Mouse (Mus musculus): ENCODE data around the gene Asic3. TPM values are rescaled to one million over a fixed set of nuclear protein-coding genes. Genes with fewer than 3 reads are reported as not detected.
A peak's percentile ranks its signal among the peaks of the same experiment; 100 is the strongest.

Gene Asic3
- polyA plus RNA-seq, 1 experiment, result 0.24 TPM

GRCm38 (mm10) chr5:24447624-24448298 lies 34.6 kb downstream of the Asic3 start, which contains the start of gene Tmub1:
Gene Tmub1, minus strand, starts transcription at chr5:24447854.
- Histone ChIP-seq H3K27me3 (ENCODE audit: control insufficient read depth, insufficient read depth, insufficient read length) (no peaks in the 10 kb centered on the region), H3K4me3 (peak within 1 kb of the TSS; percentile 26), H3ac (ENCODE audit: control insufficient read depth, insufficient read length) (no peak within 1 kb of the TSS), H3K4me2 (ENCODE audit: low read depth) (peak within 1 kb of the TSS; percentile 86), H3K36me3 (ENCODE audit: control insufficient read depth, insufficient read depth) (peaks cover 6% of the 10 kb centered on the region), H3K79me2 (ENCODE audit: control insufficient read depth, insufficient read depth) (peaks cover 19% of the 10 kb centered on the region)
- no peak for TF ChIP-seq POLR2AphosphoS2 (IDR thresholded peaks at IDR 0.05; ENCODE audit: insufficient read length, low read depth)
- no peak for TF ChIP-seq MAX (IDR thresholded peaks at IDR 0.05; ENCODE audit: low read depth)
- no peak for TF ChIP-seq SRF (IDR thresholded peaks at IDR 0.05; ENCODE audit: control insufficient read depth, insufficient read length, low read depth)
- TF ChIP-seq REST (IDR thresholded peaks at IDR 0.05; ENCODE audit: insufficient read depth, insufficient read length), result no peak
- no peak for TF ChIP-seq E2F4 (IDR thresholded peaks at IDR 0.05; ENCODE audit: insufficient read depth)
- TF ChIP-seq CEBPB (IDR thresholded peaks at IDR 0.05; ENCODE audit: insufficient read depth, poor library complexity, severe bottlenecking), result no peak
- no peak for TF ChIP-seq TCF12 (IDR thresholded peaks at IDR 0.05; ENCODE audit: insufficient read depth, poor library complexity, severe bottlenecking)
- peak in 1 of 3 experiments; percentile 28 for TF ChIP-seq MYOG (IDR thresholded peaks at IDR 0.05; ENCODE audit: control insufficient read depth in 1 of 3, insufficient read depth in 1 of 3, insufficient read length in 2 of 3, low read depth in 2 of 3)
- TF ChIP-seq USF1 (IDR thresholded peaks at IDR 0.05; ENCODE audit: low read depth), result peak; percentile 77
- TF ChIP-seq TCF3 (IDR thresholded peaks at IDR 0.05; ENCODE audit: insufficient read length, low read depth), result no peak
- TF ChIP-seq POLR2A (IDR thresholded peaks at IDR 0.05; ENCODE audit: insufficient read length, low read depth), result peak; percentile 57
- peak in 2 of 3 experiments; percentile 50 to 55 for TF ChIP-seq MYOD1 (IDR thresholded peaks at IDR 0.05; ENCODE audit: control insufficient read depth in 1 of 3, insufficient read length in 2 of 3, low read depth in 2 of 3)

- peaks cover 41% of the 10 kb centered on the region for H3K79me2 ChIP-seq (ENCODE audit: control insufficient read depth, insufficient read depth)
- peak overlapping the region; percentile 81 for H3K4me2 ChIP-seq (ENCODE audit: low read depth)
- no peaks in the 10 kb centered on the region for H3K27me3 ChIP-seq (ENCODE audit: control insufficient read depth, insufficient read depth, insufficient read length)
- TF ChIP-seq E2F4 (IDR thresholded peaks at IDR 0.05; ENCODE audit: insufficient read depth) (no peak), CEBPB (IDR thresholded peaks at IDR 0.05; ENCODE audit: insufficient read depth, poor library complexity, severe bottlenecking) (no peak), SRF (IDR thresholded peaks at IDR 0.05; ENCODE audit: control insufficient read depth, insufficient read length, low read depth) (no peak), REST (IDR thresholded peaks at IDR 0.05; ENCODE audit: insufficient read depth, insufficient read length) (no peak), POLR2A (IDR thresholded peaks at IDR 0.05; ENCODE audit: insufficient read length, low read depth) (peak; percentile 68), POLR2AphosphoS2 (IDR thresholded peaks at IDR 0.05; ENCODE audit: insufficient read length, low read depth) (peak; percentile 84), MYOD1 (IDR thresholded peaks at IDR 0.05; ENCODE audit: control insufficient read depth in 1 of 3, insufficient read length in 2 of 3, low read depth in 2 of 3) (peak in 2 of 3 experiments; percentile 23 to 66), TCF3 (IDR thresholded peaks at IDR 0.05; ENCODE audit: insufficient read length, low read depth) (no peak), MYOG (IDR thresholded peaks at IDR 0.05; ENCODE audit: control insufficient read depth in 1 of 3, insufficient read depth in 1 of 3, insufficient read length in 2 of 3, low read depth in 2 of 3) (peak in 2 of 3 experiments; percentile 7 to 63)
- H3K36me3 ChIP-seq (ENCODE audit: control insufficient read depth, insufficient read depth), result no peaks in the 10 kb centered on the region
- peak overlapping the region; percentile 94 for H3ac ChIP-seq (ENCODE audit: control insufficient read depth, insufficient read length)
- H3K4me3 ChIP-seq, result peak overlapping the region; percentile 87
These were observed 38.3 kb downstream of the Asic3 start for GRCm38 (mm10) chr5:24451264-24452029.

- Histone ChIP-seq H3K79me2 (ENCODE audit: control insufficient read depth, insufficient read depth) (peaks cover 48% of the 10 kb centered on the region), H3K4me3 (peak within 1 kb of the TSS; percentile 87), H3K36me3 (ENCODE audit: control insufficient read depth, insufficient read depth) (no peaks in the 10 kb centered on the region), H3K4me2 (ENCODE audit: low read depth) (peak within 1 kb of the TSS; percentile 83), H3ac (ENCODE audit: control insufficient read depth, insufficient read length) (peak within 1 kb of the TSS; percentile 94), H3K27me3 (ENCODE audit: control insufficient read depth, insufficient read depth, insufficient read length) (no peaks in the 10 kb centered on the region)
- no peak for TF ChIP-seq MYOD1 (IDR thresholded peaks at IDR 0.05; ENCODE audit: control insufficient read depth in 1 of 3, insufficient read length in 2 of 3, low read depth in 2 of 3)
- TF ChIP-seq MAX (IDR thresholded peaks at IDR 0.05; ENCODE audit: low read depth), result no peak
- no peak for TF ChIP-seq CEBPB (IDR thresholded peaks at IDR 0.05; ENCODE audit: insufficient read depth, poor library complexity, severe bottlenecking)
- no peak for TF ChIP-seq USF1 (IDR thresholded peaks at IDR 0.05; ENCODE audit: low read depth)
- peak in 1 of 3 experiments; percentile 3 for TF ChIP-seq MYOG (IDR thresholded peaks at IDR 0.05; ENCODE audit: control insufficient read depth in 1 of 3, insufficient read depth in 1 of 3, insufficient read length in 2 of 3, low read depth in 2 of 3)
These were observed 39.0 kb downstream of the Asic3 start, which contains the start of gene Agap3 for GRCm38 (mm10) chr5:24452030-24452690. Gene Agap3, plus strand, starts transcription at chr5:24452177.

GRCm38 (mm10) chr5:24452691-24453233 lies 39.6 kb downstream of the Asic3 start:
- Histone ChIP-seq H3K4me3 (peak overlapping the region; percentile 87), H3K4me2 (ENCODE audit: low read depth) (peak overlapping the region; percentile 83), H3ac (ENCODE audit: control insufficient read depth, insufficient read length) (peak overlapping the region; percentile 94), H3K27me3 (ENCODE audit: control insufficient read depth, insufficient read depth, insufficient read length) (no peaks in the 10 kb centered on the region), H3K36me3 (ENCODE audit: control insufficient read depth, insufficient read depth) (no peaks in the 10 kb centered on the region), H3K79me2 (ENCODE audit: control insufficient read depth, insufficient read depth) (peaks cover 54% of the 10 kb centered on the region)
- peak in 1 of 3 experiments; percentile 33 for TF ChIP-seq MYOG (IDR thresholded peaks at IDR 0.05; ENCODE audit: control insufficient read depth in 1 of 3, insufficient read depth in 1 of 3, insufficient read length in 2 of 3, low read depth in 2 of 3)
- peak in 1 of 3 experiments; percentile 48 for TF ChIP-seq MYOD1 (IDR thresholded peaks at IDR 0.05; ENCODE audit: control insufficient read depth in 1 of 3, insufficient read length in 2 of 3, low read depth in 2 of 3)
- TF ChIP-seq SRF (IDR thresholded peaks at IDR 0.05; ENCODE audit: control insufficient read depth, insufficient read length, low read depth), result no peak

Data from myocyte (in vitro differentiated cells).